ENCODE assay signal across 29 mouse cellular contexts in genomic region chr10:42174283-42174682, GRCm38 (mm10).
DNase-seq lines count a peak whose midpoint lies in the region; ATAC-seq and TF ChIP-seq lines count a peak whose summit lies in the region.
"Had no signal": no experiment of that assay in that cellular context is flagged by ENCODE, and none has a peak within 500 bp of the region (broad histone marks: within the 10 kb centered on the region; RNA-seq: fewer than 3 reads in every experiment).

No protein-coding gene starts in this region.

- H3K36me3 ChIP-seq in forebrain, embryonic 16.5 days (ENCODE audit: control insufficient read depth, insufficient read depth): no peaks in the 10 kb centered on the region
- H3K36me3 ChIP-seq in forebrain, embryonic 12.5 days (replicated peaks): no peaks in the 10 kb centered on the region
- H3K36me3 ChIP-seq in limb, embryonic 10.5 days: no peaks in the 10 kb centered on the region
- no peaks in the 10 kb centered on the region for H3K36me3 ChIP-seq in midbrain, postnatal 0 days (ENCODE audit: insufficient read depth, low read length)
- H3K36me3 ChIP-seq: intestine, embryonic 15.5 days had no signal

- H3K4me2 ChIP-seq in forebrain, embryonic 16.5 days (ENCODE audit: low read length): no peak overlapping the region
- H3K4me2 ChIP-seq in forebrain, embryonic 12.5 days: no peak overlapping the region
- no peak overlapping the region for H3K4me2 ChIP-seq in midbrain, postnatal 0 days (ENCODE audit: low read depth, low read length, poor library complexity, severe bottlenecking)
- H3K4me2 ChIP-seq: heart, embryonic 13.5 days; hindbrain, embryonic 13.5 days; intestine, embryonic 15.5 days had no signal

- no peak for TF ChIP-seq CTCF in midbrain, postnatal 0 days (IDR thresholded peaks at IDR 0.05)

- no peaks in the 10 kb centered on the region for H3K27me3 ChIP-seq in forebrain, embryonic 16.5 days (replicated peaks; ENCODE audit: control insufficient read depth, insufficient read depth, low read length)
- no peaks in the 10 kb centered on the region; the same call in 1 of the 2 replicates for H3K27me3 ChIP-seq in forebrain, embryonic 12.5 days
- H3K27me3 ChIP-seq in limb, embryonic 10.5 days (ENCODE audit: low read depth, poor library complexity, severe bottlenecking): no peaks in the 10 kb centered on the region
- H3K27me3 ChIP-seq in midbrain, postnatal 0 days (ENCODE audit: insufficient read depth, low read length): no peaks in the 10 kb centered on the region
- H3K27me3 ChIP-seq: CH12.LX; heart, embryonic 13.5 days; hindbrain, embryonic 13.5 days; intestine, embryonic 15.5 days; Patski had no signal

- no peak overlapping the region for H3K9ac ChIP-seq in forebrain, embryonic 16.5 days (replicated peaks; ENCODE audit: low read depth, low read length)
- no peak overlapping the region for H3K9ac ChIP-seq in forebrain, embryonic 12.5 days
- H3K9ac ChIP-seq in midbrain, postnatal 0 days (replicated peaks; ENCODE audit: low read length, poor library complexity, severe bottlenecking): no peak overlapping the region
- H3K9ac ChIP-seq: heart, embryonic 13.5 days; hindbrain, embryonic 13.5 days; intestine, embryonic 15.5 days had no signal

- H3K9me3 ChIP-seq in forebrain, embryonic 16.5 days (ENCODE audit: control insufficient read depth, low read length): no peaks in the 10 kb centered on the region
- H3K9me3 ChIP-seq in forebrain, embryonic 12.5 days: no peaks in the 10 kb centered on the region
- no peaks in the 10 kb centered on the region for H3K9me3 ChIP-seq in limb, embryonic 10.5 days (replicated peaks)
- H3K9me3 ChIP-seq in midbrain, postnatal 0 days (ENCODE audit: low read length): no peaks in the 10 kb centered on the region
- H3K9me3 ChIP-seq: G1E; heart, embryonic 10.5 days; heart, embryonic 13.5 days; hindbrain, embryonic 13.5 days; intestine, embryonic 15.5 days had no signal

- peak; percentile 50 for ATAC-seq in forebrain, embryonic 16.5 days
- ATAC-seq in forebrain, embryonic 12.5 days (ENCODE audit: low FRiP score): no peak
- ATAC-seq in midbrain, postnatal 0 days (ENCODE audit: low FRiP score): no peak
- ATAC-seq: forebrain, embryonic 14.5 days; hindbrain, embryonic 16.5 days; intestine, embryonic 15.5 days; Patski had no signal

- peak; percentile 37 for DNase-seq in retina, embryonic 14.5 days (ENCODE audit: low spot score)
- no peak for DNase-seq in retina, postnatal 1 day
- DNase-seq in limb, embryonic 10.5 days (ENCODE audit: low spot score): no peak
- peak; percentile 46 for DNase-seq in retina, postnatal 7 days (ENCODE audit: low read depth, low spot score)
- DNase-seq in frontal cortex, postnatal 14 days (ENCODE audit: low spot score in 2 of 2): no peak
- no peak for DNase-seq in midbrain, postnatal 0 days (ENCODE audit: low spot score)
- DNase-seq: adrenal gland, postnatal 10 days; adrenal gland, postnatal 36 days; B cell, adult 2 months; cerebellum, adult 11 months; cerebellum, adult 2 months; cerebellum, adult 9-11 months; cerebellum, postnatal 25 days; gastrocnemius, adult 2 months; gastrocnemius, postnatal 14 days; heart, adult 18-20 months; heart, postnatal 14 days; kidney, adult 11 months had no signal

- H3K4me3 ChIP-seq in forebrain, embryonic 16.5 days (replicated peaks; ENCODE audit: low read length): no peak overlapping the region
- no peak overlapping the region for H3K4me3 ChIP-seq in forebrain, embryonic 12.5 days (replicated peaks)
- no peak overlapping the region for H3K4me3 ChIP-seq in limb, embryonic 10.5 days
- no peak overlapping the region for H3K4me3 ChIP-seq in midbrain, postnatal 0 days (ENCODE audit: low read depth, low read length)
- H3K4me3 ChIP-seq: gastrocnemius, adult 2 months; heart, embryonic 10.5 days; heart, embryonic 13.5 days; hindbrain, embryonic 13.5 days; intestine, embryonic 15.5 days had no signal

- no peak overlapping the region for H3K27ac ChIP-seq in forebrain, embryonic 16.5 days (ENCODE audit: low read length)
- no peak overlapping the region for H3K27ac ChIP-seq in forebrain, embryonic 12.5 days
- peak overlapping the region; percentile 76; the same call in 1 of the 2 replicates for H3K27ac ChIP-seq in limb, embryonic 10.5 days
- no peak overlapping the region for H3K27ac ChIP-seq in midbrain, postnatal 0 days (ENCODE audit: low read depth, low read length)
- H3K27ac ChIP-seq: gastrocnemius, adult 2 months; heart, embryonic 10.5 days; heart, embryonic 13.5 days; hindbrain, embryonic 13.5 days; intestine, embryonic 15.5 days had no signal

- H3K4me1 ChIP-seq in forebrain, embryonic 16.5 days (replicated peaks; ENCODE audit: control insufficient read depth, insufficient read depth, low read length): 0 out of 2 replicates have a peak, but pooled peaks cover 3% of the 10 kb centered on the region
- H3K4me1 ChIP-seq in forebrain, embryonic 12.5 days: peaks cover 10% of the 10 kb centered on the region
- peaks cover 43% of the 10 kb centered on the region for H3K4me1 ChIP-seq in limb, embryonic 10.5 days
- no peaks in the 10 kb centered on the region; the same call in 1 of the 2 replicates for H3K4me1 ChIP-seq in midbrain, postnatal 0 days (ENCODE audit: insufficient read depth, low read length)
- H3K4me1 ChIP-seq: hindbrain, embryonic 13.5 days had no signal

- 77% methylated on average over 5 of the region's 5 CpGs for WGBS in forebrain, embryonic 16.5 days
- 77% methylated on average over 5 of the region's 5 CpGs for WGBS in forebrain, embryonic 12.5 days
- 66% methylated on average over 5 of the region's 5 CpGs for WGBS in limb, embryonic 10.5 days
- 79% methylated on average over 5 of the region's 5 CpGs for WGBS in midbrain, postnatal 0 days

Comparison
In these comparisons a context has a peak if more than half of its experiments do, and no peak if none do; other contexts are left out.
1. DNase-seq: peak in retina, embryonic 14.5 days (single experiment) and retina, postnatal 7 days (single experiment); none in retina, postnatal 1 day (single experiment), limb, embryonic 10.5 days (single experiment), frontal cortex, postnatal 14 days (0 of 2) and midbrain, postnatal 0 days (single experiment).